Mouse (Mus musculus) ES-E14 (cell line): ENCODE measurements around the gene Zfp184. TPM values are rescaled to one million over a fixed set of nuclear protein-coding genes. Genes with fewer than 3 reads are reported as not detected.

Experiments used
- DNase-seq: peaks from one replicate; pipeline ENCODE4 v3.0.0-alpha.2; 2013; ENCODE audit warnings: low read depth, low spot score
- H3K27ac ChIP-seq: 2 replicates; pipeline ENCODE4 v1.5.1; 2012; ENCODE audit warnings: low read depth, mild to moderate bottlenecking, low read length, moderate library complexity, mixed read lengths; ENCODE audit not compliant: poor library complexity, insufficient read depth, severe bottlenecking
- H3K36me3 ChIP-seq: 2 replicates; pipeline ENCODE4 v1.6.1; 2012; ENCODE audit warnings: mild to moderate bottlenecking, low read length, moderate library complexity, mixed read lengths; ENCODE audit not compliant: control insufficient read depth, poor library complexity, insufficient read depth, severe bottlenecking
- H3K4me1 ChIP-seq, 2 experiments: fragments of 150-350 bp in 1 of 2; sonication (generic) in 1 of 2; 2 replicates each; pipeline ENCODE4 v1.6.1; 2012; ENCODE audit warnings: low read length in 2 of 2, mild to moderate bottlenecking in 1 of 2, mixed read lengths in 1 of 2; ENCODE audit not compliant: control insufficient read depth in 2 of 2, insufficient read depth in 2 of 2, poor library complexity in 1 of 2
- H3K4me3 ChIP-seq, 2 experiments: fragments of 150-350 bp in 1 of 2; sonication (generic) in 1 of 2; 2 replicates each; pipeline ENCODE4 v1.5.1; 2012; ENCODE audit warnings: low read length in 2 of 2, low read depth in 1 of 2, mild to moderate bottlenecking in 1 of 2, mixed read lengths in 1 of 2; ENCODE audit not compliant: insufficient read depth in 1 of 2, poor library complexity in 1 of 2, severe bottlenecking in 1 of 2
- H3K9ac ChIP-seq: 2 replicates; pipeline ENCODE4 v1.6.1; 2012; ENCODE audit warnings: low read depth, mild to moderate bottlenecking, low read length, mixed read lengths; ENCODE audit not compliant: poor library complexity, insufficient read depth, severe bottlenecking
- H3K9me3 ChIP-seq: fragments of 150-350 bp; sonication (generic); 2 replicates; pipeline ENCODE4 v1.6.1; 2012; ENCODE audit warnings: low read depth, mild to moderate bottlenecking, low read length; ENCODE audit not compliant: control insufficient read depth, insufficient read depth
- CHD2 ChIP-seq: IDR thresholded peaks from 2 replicates; pipeline ENCODE4 v1.6.1; 2014; ENCODE audit warnings: mild to moderate bottlenecking, low read depth, low read length, inconsistent platforms
- HCFC1 ChIP-seq: IDR thresholded peaks from 2 replicates; pipeline ENCODE4 v1.6.1; 2012; ENCODE audit warnings: low read length, inconsistent platforms, borderline replicate concordance; ENCODE audit not compliant: insufficient read depth
- MAFK ChIP-seq: IDR thresholded peaks from 2 replicates; pipeline ENCODE4 v1.6.1; 2014; ENCODE audit warnings: mild to moderate bottlenecking, low read depth, low read length, inconsistent platforms; ENCODE audit not compliant: insufficient read depth
- ZC3H11A ChIP-seq: IDR thresholded peaks from 2 replicates; pipeline ENCODE4 v1.6.1; 2012; ENCODE audit warnings: low read depth, mild to moderate bottlenecking, inconsistent platforms, low read length, borderline replicate concordance
- ZNF384 ChIP-seq: IDR thresholded peaks from 2 replicates; pipeline ENCODE4 v1.6.1; 2012; ENCODE audit warnings: low read depth, low read length, inconsistent platforms
- in situ Hi-C, 2 experiments: fragments of 600-800 bp; cut with MboI; formaldehyde crosslinking; loops; one replicate each; pipeline ENCODE4 v1.15.1; 2025; ENCODE audit warnings: low sequenced_read_pairs in 2 of 2, inconsistent platforms in 1 of 2; ENCODE audit not compliant: unreplicated experiment in 2 of 2
- total RNA-seq: library from RNA; depleted of rRNA; stranded (reverse); fragments of 300-350 nt; gene quantifications from 2 replicates; pipeline ENCODE4 v1.2.3, GENCODE M21; 2012

Gene Zfp184
- total RNA-seq, 1 experiment: 6.2 TPM

GRCm38 (mm10) chr13:21924734-21925335 is 20.1 kb upstream of the Zfp184 start:
- H3K36me3 ChIP-seq: no peaks in the 10 kb centered on the region
- in situ Hi-C loops: loop anchor here (5.0 to 25.0 kb wide), 6 partner anchors 97 to 1600 kb away; no protein-coding TSS in a partner anchor
- peak overlapping the region; percentile 49 to 73 for H3K4me3 ChIP-seq
- peak overlapping the region; percentile 74; the same call in 1 of the 2 replicates for H3K9ac ChIP-seq
- H3K27ac ChIP-seq: no peak overlapping the region
- DNase-seq: no peak
- H3K9me3 ChIP-seq: no peaks in the 10 kb centered on the region
- TF ChIP-seq ZC3H11A: no peak
- TF ChIP-seq MAFK: peak; percentile 80; the same call in 1 of the 2 replicates
- peaks cover 0 to 2% of the 10 kb centered on the region in 2 experiments; a peak in 1 of 4 replicates for H3K4me1 ChIP-seq

GRCm38 (mm10) chr13:21930981-21931380 is 13.9 kb upstream of the Zfp184 start:
- no peak for DNase-seq
- Histone ChIP-seq H3K9me3 (no peaks in the 10 kb centered on the region), H3K36me3 (no peaks in the 10 kb centered on the region), H3K27ac (no peak overlapping the region), H3K4me3 (no peak overlapping the region; a peak in 2 of 4 replicates), H3K4me1 (peaks cover 2% of the 10 kb centered on the region in 2 experiments; a peak in 1 of 4 replicates), H3K9ac (no peak overlapping the region)
- in situ Hi-C loops: loop anchor here (10.0 to 25.0 kb wide), 2 partner anchors 94 to 669 kb away; no protein-coding TSS in a partner anchor
- TF ChIP-seq HCFC1: no peak
- peak; percentile 83 for TF ChIP-seq MAFK
- no peak for TF ChIP-seq ZC3H11A

GRCm38 (mm10) chr13:21931740-21932139 is 13.2 kb upstream of the Zfp184 start:
- Histone ChIP-seq H3K36me3 (no peaks in the 10 kb centered on the region), H3K9me3 (no peaks in the 10 kb centered on the region), H3K9ac (no peak overlapping the region), H3K27ac (no peak overlapping the region), H3K4me3 (no peak overlapping the region), H3K4me1 (0 out of 4 replicates have a peak, but pooled peaks cover 0 to 2% of the 10 kb centered on the region in 2 experiments)
- no peak for TF ChIP-seq CHD2
- no peak for TF ChIP-seq MAFK
- no peak for TF ChIP-seq HCFC1
- no peak for TF ChIP-seq ZNF384
- no peak for TF ChIP-seq ZC3H11A
- in situ Hi-C loops: loop anchor here (10.0 to 25.0 kb wide), 2 partner anchors 93 to 669 kb away; no protein-coding TSS in a partner anchor
- no peak for DNase-seq

GRCm38 (mm10) chr13:21933626-21934548 is 11.0 kb upstream of the Zfp184 start:
- no peak overlapping the region for H3K27ac ChIP-seq
- no peak for DNase-seq
- peaks cover 0 to 2% of the 10 kb centered on the region in 2 experiments; a peak in 1 of 4 replicates for H3K4me1 ChIP-seq
- H3K4me3 ChIP-seq: peak overlapping the region; percentile 55 to 63
- no peaks in the 10 kb centered on the region for H3K9me3 ChIP-seq
- TF ChIP-seq MAFK (peak; percentile 73; the same call in 1 of the 2 replicates), ZNF384 (no peak), CHD2 (no peak)
- in situ Hi-C loops: loop anchor here (10.0 to 25.0 kb wide), 2 partner anchors 91 to 672 kb away; no protein-coding TSS in a partner anchor
- H3K36me3 ChIP-seq: no peaks in the 10 kb centered on the region
- H3K9ac ChIP-seq: peak overlapping the region; percentile 10; the same call in 1 of the 2 replicates
